Mouse (Mus musculus): ENCODE measurements at regions not wholly inside any gene's neighbourhood (a gene's known extent, or its start where the extent isn't known, plus 50 kb on each side); places are given as distances from the start of the nearest gene placed in this dataset.
A peak's percentile ranks its signal among the peaks of the same experiment; 100 is the strongest.

DNA sequence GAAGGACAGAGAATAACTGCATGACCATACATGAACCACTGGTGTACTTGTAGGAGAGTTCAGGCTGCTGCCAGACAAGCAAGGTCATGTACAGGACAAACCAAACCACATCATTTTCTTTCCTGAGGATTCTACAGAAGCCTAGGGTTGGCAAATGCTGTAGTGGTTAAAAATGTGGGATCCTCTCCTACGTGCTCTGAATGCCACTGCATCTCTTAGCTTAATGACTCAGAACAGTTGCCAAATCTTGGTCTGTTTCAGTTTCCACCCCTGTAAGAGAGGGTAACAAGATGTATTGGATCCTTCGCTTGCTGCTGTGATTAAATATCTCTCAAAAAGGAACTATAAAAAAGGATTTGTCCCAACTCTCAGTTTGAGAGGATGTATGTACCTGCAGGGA is 938.1 kb downstream of the 4930444P10Rik start:
- Histone ChIP-seq H3K4me2 (no peak overlapping the region), H3K9ac (no peak overlapping the region), H3K27me3 (replicated peaks) (no peaks in the 10 kb centered on the region), H3K4me3 (replicated peaks) (no peak overlapping the region), H3K4me1 (no peaks in the 10 kb centered on the region), H3K27ac (no peak overlapping the region), H3K9me3 (no peaks in the 10 kb centered on the region), H3K36me3 (no peaks in the 10 kb centered on the region)
- WGBS = 73% methylated on average over 2 of the region's 2 CpGs
- ATAC-seq (ENCODE audit: insufficient read depth, low FRiP score, low read depth) = no peak

DNA sequence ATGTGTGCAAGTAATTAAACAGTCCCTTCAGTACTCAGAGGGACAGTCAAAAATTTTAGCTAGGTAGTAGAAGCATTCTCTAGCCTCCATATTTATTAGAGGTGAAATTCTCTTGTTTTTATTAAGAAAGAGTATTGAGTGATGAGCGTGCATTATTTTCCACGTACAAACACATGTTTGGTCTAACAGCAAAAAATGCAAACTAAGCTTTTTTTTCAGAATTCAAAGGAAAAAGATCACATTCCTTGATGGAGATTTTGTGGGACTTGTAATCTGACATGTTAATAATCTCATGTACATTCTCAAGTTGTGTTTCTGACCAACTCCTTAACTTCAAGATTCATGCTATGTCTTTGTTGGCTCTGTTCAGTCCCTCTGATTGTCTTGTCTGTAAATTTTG is 939.2 kb downstream of the 4930444P10Rik start:
- H3K4me1 ChIP-seq = no peaks in the 10 kb centered on the region
- 90% methylated on average over 2 of the region's 2 CpGs for WGBS
- H3K27ac ChIP-seq = no peak overlapping the region
- H3K36me3 ChIP-seq = no peaks in the 10 kb centered on the region
- no peaks in the 10 kb centered on the region for H3K27me3 ChIP-seq (replicated peaks)
- H3K4me2 ChIP-seq = no peak overlapping the region
- no peak for ATAC-seq (ENCODE audit: insufficient read depth, low FRiP score, low read depth)
- H3K9me3 ChIP-seq = no peaks in the 10 kb centered on the region
- no peak overlapping the region for H3K4me3 ChIP-seq (replicated peaks)
- H3K9ac ChIP-seq = no peak overlapping the region

DNA sequence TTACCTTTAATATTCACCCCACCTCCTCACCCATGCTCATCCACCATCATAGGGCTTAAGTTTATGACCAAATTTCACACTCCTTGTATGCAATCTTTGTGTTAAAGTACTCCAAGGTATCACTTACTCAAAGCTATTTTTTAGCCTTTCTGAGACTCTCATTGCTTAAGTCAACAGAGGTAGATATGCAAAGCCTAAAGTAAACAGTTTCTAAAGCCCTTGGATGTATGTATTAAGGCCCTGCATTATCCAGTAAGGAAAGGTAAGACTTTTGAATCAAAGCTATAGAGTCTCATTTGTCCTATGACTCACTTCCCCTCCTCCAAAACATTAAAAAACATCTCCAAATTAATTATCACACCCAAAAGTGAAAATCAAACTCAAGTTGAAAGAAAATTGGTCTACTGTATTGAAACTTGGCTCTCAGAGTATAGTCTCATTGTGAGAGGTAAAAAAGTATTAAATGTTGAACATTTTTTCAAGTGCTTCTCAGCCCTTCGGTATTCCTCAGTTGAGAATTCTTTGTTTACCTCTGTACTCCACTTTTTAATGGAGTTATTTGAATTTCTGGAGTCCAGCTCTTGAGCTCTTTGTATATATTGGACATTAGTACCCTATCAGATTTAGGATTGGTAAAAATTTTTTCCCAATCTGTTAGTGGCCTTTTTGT is 949.1 kb downstream of the 4930444P10Rik start:
- peak; percentile 65; the same call in 1 of the 2 replicates for ATAC-seq (ENCODE audit: insufficient read depth, low FRiP score, low read depth)
- H3K4me1 ChIP-seq = no peaks in the 10 kb centered on the region

DNA sequence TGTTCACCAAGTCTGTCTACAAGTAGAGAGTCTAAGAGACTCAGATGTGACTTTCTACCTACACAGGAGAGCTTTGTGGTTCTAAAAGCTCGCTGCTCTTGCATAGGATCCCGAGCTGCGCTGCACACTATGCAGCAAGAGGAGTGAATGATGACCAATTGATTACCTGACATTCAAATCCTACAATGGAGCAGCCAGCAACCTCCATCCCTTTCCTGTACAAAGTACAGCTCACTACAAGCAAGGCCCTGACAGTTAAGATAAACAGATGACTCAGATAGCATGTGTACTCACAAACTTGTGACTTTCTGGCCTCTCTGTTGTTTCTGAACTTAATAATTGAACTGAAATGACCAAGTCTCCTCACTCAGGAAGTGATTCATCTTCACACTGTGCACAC is 974.7 kb downstream of the 4930444P10Rik start:
- H3K4me3 ChIP-seq (replicated peaks) = no peak overlapping the region
- H3K36me3 ChIP-seq = no peaks in the 10 kb centered on the region
- no peak overlapping the region for H3K27ac ChIP-seq
- ATAC-seq (ENCODE audit: insufficient read depth, low FRiP score, low read depth) = no peak
- H3K9ac ChIP-seq = no peak overlapping the region
- no peaks in the 10 kb centered on the region for H3K4me1 ChIP-seq
- no peaks in the 10 kb centered on the region for H3K27me3 ChIP-seq (replicated peaks)
- H3K4me2 ChIP-seq = no peak overlapping the region
- 17% methylated on average over 3 of the region's 3 CpGs for WGBS
- H3K9me3 ChIP-seq = no peaks in the 10 kb centered on the region

More for the DNA sequence above, 949.1 kb downstream of the 4930444P10Rik start:
- 55% methylated on average over 1 of the region's 1 CpGs for WGBS
- Histone ChIP-seq H3K9me3 (no peaks in the 10 kb centered on the region), H3K27ac (no peak overlapping the region), H3K4me2 (no peak overlapping the region), H3K9ac (no peak overlapping the region), H3K27me3 (replicated peaks) (no peaks in the 10 kb centered on the region), H3K36me3 (no peaks in the 10 kb centered on the region), H3K4me3 (replicated peaks) (no peak overlapping the region)

DNA sequence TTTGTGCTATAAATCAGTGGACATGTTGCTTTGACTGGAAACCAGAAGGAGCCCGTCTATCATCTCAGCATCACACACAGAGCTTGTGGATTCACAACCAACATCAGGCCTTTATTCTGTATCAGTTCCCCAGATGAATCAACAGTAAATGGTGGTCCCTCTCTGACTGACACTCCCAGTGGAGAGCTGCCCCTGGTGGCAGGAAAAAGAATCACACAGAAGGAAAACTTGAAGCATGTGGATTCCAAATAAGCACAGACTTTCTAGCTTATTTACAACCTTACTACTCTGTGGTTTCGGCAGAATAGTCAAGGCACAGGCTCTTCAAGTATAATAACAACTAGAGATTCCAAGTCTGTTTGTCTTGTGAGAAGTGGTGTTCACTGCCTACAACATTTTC is 981.7 kb downstream of the 4930444P10Rik start:
- no peak overlapping the region for H3K4me2 ChIP-seq
- 83% methylated on average over 2 of the region's 2 CpGs for WGBS
- no peak for ATAC-seq (ENCODE audit: insufficient read depth, low FRiP score, low read depth)

DNA sequence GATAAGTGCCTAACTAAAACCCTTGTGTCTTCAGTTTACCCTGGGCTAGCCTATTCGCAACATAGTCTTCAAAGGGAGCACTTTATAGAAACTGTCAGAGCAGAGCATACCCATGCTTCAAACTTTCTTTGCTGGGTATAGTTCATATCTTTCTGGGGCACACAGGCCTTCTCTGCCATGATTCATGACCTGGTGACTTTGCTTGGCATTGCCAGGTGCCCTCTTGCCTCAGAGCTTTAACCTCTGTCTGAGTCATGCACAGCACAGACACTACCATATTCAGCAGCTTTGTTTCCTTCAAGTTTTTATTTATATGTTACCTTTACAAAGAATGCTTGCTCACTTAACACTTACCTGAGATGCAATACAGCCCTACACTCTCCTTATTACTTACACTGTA is 1022.8 kb downstream of the 4930444P10Rik start:
- no peak overlapping the region for H3K27ac ChIP-seq
- H3K4me3 ChIP-seq (replicated peaks) = no peak overlapping the region
- no peaks in the 10 kb centered on the region for H3K9me3 ChIP-seq
- H3K4me1 ChIP-seq = no peaks in the 10 kb centered on the region
- WGBS = 89% methylated on average over 1 of the region's 1 CpGs
- no peaks in the 10 kb centered on the region for H3K36me3 ChIP-seq
- no peak overlapping the region for H3K4me2 ChIP-seq
- no peak for ATAC-seq (ENCODE audit: insufficient read depth, low FRiP score, low read depth)
- H3K27me3 ChIP-seq (replicated peaks) = no peaks in the 10 kb centered on the region
- H3K9ac ChIP-seq = no peak overlapping the region

More for the DNA sequence above, 981.7 kb downstream of the 4930444P10Rik start:
- H3K9ac ChIP-seq = no peak overlapping the region
- H3K27ac ChIP-seq = no peak overlapping the region
- no peak overlapping the region for H3K4me3 ChIP-seq (replicated peaks)
- H3K9me3 ChIP-seq = no peaks in the 10 kb centered on the region
- H3K36me3 ChIP-seq = no peaks in the 10 kb centered on the region
- no peaks in the 10 kb centered on the region for H3K27me3 ChIP-seq (replicated peaks)
- no peaks in the 10 kb centered on the region for H3K4me1 ChIP-seq

DNA sequence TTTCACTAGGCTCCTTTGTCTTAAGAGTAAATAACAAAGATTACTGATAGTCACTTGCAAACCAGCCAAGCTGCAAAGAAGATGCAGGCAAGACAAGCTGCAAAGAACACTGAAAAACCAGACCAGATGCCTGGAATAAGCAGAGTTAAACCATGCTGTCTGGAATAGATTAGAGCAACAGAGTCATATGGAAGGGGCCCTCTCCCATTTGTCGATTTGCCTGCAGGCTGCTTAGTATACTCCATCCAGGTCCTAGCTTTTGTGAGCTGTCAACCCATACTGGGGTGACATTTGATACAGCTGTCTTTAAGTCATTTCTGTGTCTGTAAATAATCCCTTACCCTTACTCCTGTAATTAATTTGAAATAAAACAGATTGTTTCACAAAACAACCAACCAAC is 1059.1 kb downstream of the 4930444P10Rik start:
- 48% methylated on average over 1 of the region's 1 CpGs for WGBS
- no peak for ATAC-seq (ENCODE audit: insufficient read depth, low FRiP score, low read depth)
- Histone ChIP-seq H3K4me2 (no peak overlapping the region), H3K36me3 (no peaks in the 10 kb centered on the region), H3K27ac (no peak overlapping the region), H3K9me3 (no peaks in the 10 kb centered on the region), H3K9ac (no peak overlapping the region), H3K27me3 (replicated peaks) (no peaks in the 10 kb centered on the region), H3K4me3 (replicated peaks) (no peak overlapping the region), H3K4me1 (no peaks in the 10 kb centered on the region)

DNA sequence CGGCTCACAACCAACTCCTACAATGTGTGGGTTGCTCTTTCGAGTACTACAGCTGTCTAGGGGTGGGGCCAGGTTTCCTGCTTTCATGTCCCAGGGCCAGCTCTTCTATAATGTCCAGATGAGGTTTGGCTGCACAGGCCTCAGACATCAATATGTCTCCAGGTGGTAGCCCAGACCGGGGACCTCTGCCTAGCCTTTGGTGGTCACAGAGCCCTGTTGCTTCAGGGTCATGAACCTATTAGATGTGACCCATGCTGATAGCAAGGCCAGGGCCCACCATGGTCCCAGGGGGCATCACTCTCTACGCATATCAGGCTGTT is 1074.7 kb downstream of the 4930444P10Rik start:
- Histone ChIP-seq H3K27me3 (replicated peaks) (no peaks in the 10 kb centered on the region), H3K4me1 (no peaks in the 10 kb centered on the region), H3K27ac (no peak overlapping the region), H3K36me3 (no peaks in the 10 kb centered on the region), H3K9me3 (no peaks in the 10 kb centered on the region), H3K9ac (no peak overlapping the region), H3K4me3 (replicated peaks) (no peak overlapping the region), H3K4me2 (no peak overlapping the region)
- ATAC-seq (ENCODE audit: insufficient read depth, low FRiP score, low read depth) = no peak
- 85% methylated on average over 4 of the region's 4 CpGs for WGBS

DNA sequence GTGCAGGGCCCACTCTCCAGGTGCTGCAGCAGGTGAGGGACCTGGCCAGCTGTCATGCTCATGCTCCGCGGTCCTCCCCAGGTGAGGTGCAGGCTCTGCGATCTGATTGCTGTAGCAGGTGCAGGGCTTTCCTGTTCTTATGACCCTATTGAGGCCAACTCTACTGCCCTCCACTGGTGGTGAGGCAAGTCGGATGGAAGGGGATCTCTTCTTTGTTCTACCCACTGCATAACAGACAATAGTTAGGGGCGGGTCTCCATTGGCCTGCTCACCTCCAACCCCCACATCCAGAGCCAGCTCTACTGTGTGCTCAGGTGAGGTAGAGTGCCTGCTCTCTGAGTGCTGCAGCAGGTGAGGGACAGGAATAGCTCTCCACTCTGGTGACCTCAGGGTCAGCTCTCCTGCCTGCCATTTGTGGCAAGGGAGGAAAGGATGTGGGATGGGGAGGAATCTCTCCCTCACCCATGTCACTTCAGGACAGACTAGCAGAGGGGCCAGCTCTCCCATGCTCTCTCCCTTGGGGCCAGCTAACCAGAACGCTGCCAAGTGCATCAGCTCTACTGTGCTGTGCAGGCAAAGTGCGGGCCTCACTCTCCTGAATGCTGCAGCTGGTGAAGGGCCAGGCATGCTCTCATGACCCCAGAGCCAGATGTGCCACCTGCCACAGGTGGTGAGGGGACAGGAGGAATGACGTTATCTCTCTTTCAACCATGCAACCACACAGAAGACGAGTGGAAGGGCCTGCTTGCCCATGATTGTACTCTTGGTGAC is 1075.3 kb downstream of the 4930444P10Rik start:
- Histone ChIP-seq H3K27me3 (replicated peaks) (no peaks in the 10 kb centered on the region), H3K27ac (no peak overlapping the region), H3K4me3 (replicated peaks) (no peak overlapping the region), H3K4me2 (no peak overlapping the region), H3K4me1 (no peaks in the 10 kb centered on the region), H3K9me3 (no peaks in the 10 kb centered on the region), H3K36me3 (no peaks in the 10 kb centered on the region), H3K9ac (no peak overlapping the region)
- ATAC-seq (ENCODE audit: insufficient read depth, low FRiP score, low read depth) = no peak
- 73% methylated on average over 9 of the region's 9 CpGs for WGBS

DNA sequence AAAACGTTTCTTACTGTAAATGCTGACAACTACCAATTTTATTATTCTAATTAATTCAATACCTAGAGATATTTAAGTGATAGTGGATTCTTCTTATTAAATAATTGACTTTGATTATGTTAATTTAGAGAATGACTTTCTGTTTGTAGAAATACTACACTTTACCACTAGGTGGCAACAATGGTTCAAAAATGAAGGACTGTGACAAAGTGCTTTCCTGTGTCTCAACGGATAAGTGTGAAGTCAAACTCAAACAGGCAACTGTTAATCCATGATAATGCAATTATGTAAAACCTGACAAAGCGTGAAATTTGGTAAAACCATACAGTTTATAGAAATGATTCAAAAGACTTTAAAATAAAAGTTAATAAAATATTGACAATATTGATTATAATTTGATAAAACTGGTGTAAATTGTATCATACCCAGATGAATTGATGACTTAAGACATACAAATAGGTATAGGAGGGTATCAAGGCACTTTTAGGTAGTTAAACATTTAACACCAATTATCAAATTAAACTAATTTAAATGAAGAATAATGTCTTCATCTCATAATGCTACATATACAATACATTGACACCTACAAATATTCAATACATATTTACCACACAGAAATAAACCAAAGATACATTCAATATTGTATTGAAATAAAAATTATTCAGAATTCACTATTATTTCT is 1085.3 kb downstream of the 4930444P10Rik start:
- 4% methylated on average over 3 of the region's 3 CpGs for WGBS
- no peak overlapping the region for H3K4me2 ChIP-seq
- H3K36me3 ChIP-seq = no peaks in the 10 kb centered on the region

DNA sequence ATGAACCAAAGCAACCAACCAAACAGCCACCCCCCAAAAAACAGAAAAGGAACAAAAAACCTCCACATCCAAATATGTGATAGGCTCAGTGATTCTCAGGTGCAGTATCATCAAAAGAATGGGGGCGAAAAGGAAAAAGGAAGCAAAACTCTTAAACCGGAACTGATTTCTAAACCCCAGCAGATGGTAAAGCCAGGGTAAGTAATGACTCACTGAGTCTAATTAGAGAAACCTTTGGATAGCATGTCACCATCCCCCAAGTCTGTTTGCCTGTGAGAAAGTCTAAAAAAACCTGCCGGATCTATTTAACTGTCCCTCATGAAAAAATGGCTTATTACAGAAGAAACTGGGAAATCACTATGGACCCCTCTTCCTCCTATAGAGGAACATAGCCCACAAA is 1097.8 kb downstream of the 4930444P10Rik start:
- no peaks in the 10 kb centered on the region for H3K36me3 ChIP-seq
- H3K4me3 ChIP-seq (replicated peaks) = no peak overlapping the region
- ATAC-seq (ENCODE audit: insufficient read depth, low FRiP score, low read depth) = no peak
- H3K4me2 ChIP-seq = no peak overlapping the region
- no peaks in the 10 kb centered on the region for H3K9me3 ChIP-seq
- no peak overlapping the region for H3K27ac ChIP-seq
- H3K9ac ChIP-seq = no peak overlapping the region
- H3K4me1 ChIP-seq = no peaks in the 10 kb centered on the region
- WGBS = 88% methylated on average over 3 of the region's 3 CpGs
- H3K27me3 ChIP-seq (replicated peaks) = no peaks in the 10 kb centered on the region

More for the DNA sequence above, 1085.3 kb downstream of the 4930444P10Rik start:
- Histone ChIP-seq H3K4me3 (replicated peaks) (no peak overlapping the region), H3K4me1 (no peaks in the 10 kb centered on the region), H3K27ac (no peak overlapping the region), H3K9me3 (no peaks in the 10 kb centered on the region), H3K27me3 (replicated peaks) (no peaks in the 10 kb centered on the region), H3K9ac (no peak overlapping the region)
- ATAC-seq (ENCODE audit: insufficient read depth, low FRiP score, low read depth) = no peak

DNA sequence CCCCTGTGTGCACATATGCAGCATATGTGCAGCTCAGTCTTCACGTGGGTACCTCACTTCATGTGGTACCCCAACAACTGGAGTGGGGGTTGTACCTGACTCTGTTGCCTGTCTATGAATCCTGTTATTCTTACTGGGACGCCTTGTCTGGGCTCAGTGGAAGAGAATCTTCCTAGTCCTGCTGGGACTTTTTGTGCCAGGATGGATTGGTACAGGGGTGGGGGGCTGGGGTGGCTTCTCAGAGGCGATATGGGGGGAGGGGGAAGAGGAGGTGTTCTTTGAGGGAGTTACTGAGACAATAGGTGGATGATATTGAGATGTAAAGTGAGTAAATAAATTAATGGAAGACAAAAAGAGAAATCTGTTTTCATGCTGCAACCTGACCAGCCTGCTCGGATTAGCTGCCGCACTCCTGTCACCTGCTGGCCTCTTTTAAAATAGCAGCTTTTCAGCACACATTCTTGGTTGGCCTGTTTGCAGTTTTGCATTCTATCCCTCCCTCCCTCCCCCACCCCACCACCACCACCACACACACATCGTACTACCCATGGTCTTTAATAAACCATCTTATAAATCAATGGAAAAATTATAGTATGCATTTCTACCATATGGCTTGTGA is 1112.9 kb downstream of the 4930444P10Rik start:
- Histone ChIP-seq H3K27ac (no peak overlapping the region), H3K4me2 (no peak overlapping the region), H3K27me3 (replicated peaks) (no peaks in the 10 kb centered on the region), H3K9ac (no peak overlapping the region), H3K4me3 (replicated peaks) (no peak overlapping the region), H3K36me3 (no peaks in the 10 kb centered on the region), H3K9me3 (no peaks in the 10 kb centered on the region), H3K4me1 (no peaks in the 10 kb centered on the region)
- no peak for ATAC-seq (ENCODE audit: insufficient read depth, low FRiP score, low read depth)
- WGBS = 56% methylated on average over 6 of the region's 6 CpGs
